Mouse (Mus musculus): ENCODE measurements around the gene Otx2. TPM values are rescaled to one million over a fixed set of nuclear protein-coding genes. Genes with fewer than 3 reads are reported as not detected.
"Not testable (repeated sequence)": the region's sequence is repeated elsewhere in the genome, so short reads cannot be mapped to it uniquely, and the experiment has no call there.

The Otx2 gene
- total RNA-seq, 1 experiment, result 12.3 TPM

DNA sequence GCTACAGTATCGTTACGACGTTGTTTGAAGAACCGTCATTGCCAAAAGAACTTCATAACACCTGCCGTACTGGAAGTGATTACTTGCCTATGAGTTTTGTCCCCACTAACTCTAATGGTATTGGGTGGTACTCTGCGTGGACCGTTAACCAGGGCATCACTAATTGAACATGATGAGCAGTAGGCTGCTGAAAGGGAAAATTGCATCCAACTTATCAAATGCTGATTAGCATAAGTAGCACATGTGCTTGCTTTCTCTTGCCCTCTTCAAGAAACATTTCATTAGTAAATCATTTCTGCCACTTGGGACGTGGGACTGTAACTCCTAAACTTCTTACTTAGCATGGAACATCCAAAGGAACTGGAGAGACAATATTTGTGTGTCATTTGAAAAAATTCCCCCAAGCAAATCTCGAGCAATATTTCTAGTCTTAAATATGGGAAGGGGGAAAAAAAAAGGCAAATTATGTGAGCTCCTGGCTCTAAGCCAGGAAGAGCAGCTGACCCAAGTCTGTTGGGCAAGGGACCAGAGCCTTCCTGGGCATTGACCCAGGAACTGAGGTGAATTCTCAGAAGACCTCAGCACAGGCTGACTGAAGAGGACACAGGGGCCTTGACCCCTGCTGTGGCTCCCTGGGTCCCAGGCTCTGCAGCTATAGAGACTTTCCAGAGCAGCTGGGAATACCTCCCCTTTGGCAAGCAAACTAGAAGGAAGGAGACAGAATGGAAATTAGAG, 48.9 kb downstream of the Otx2 start:
- peaks cover 2 to 5% of the 10 kb centered on the region in 2 experiments; a peak in 2 of 4 replicates for H3K4me1 ChIP-seq (ENCODE audit: control insufficient read depth in 2 of 2, insufficient read depth in 2 of 2, low read length in 2 of 2, poor library complexity in 1 of 2)
- no peak overlapping the region for H3K27ac ChIP-seq (ENCODE audit: insufficient read depth, low read depth, low read length, poor library complexity, severe bottlenecking)
- DNase-seq (ENCODE audit: low read depth, low spot score), result no peak
- TF ChIP-seq HCFC1 (IDR thresholded peaks at IDR 0.05; ENCODE audit: borderline replicate concordance, insufficient read depth, low read length) (no peak), MAFK (IDR thresholded peaks at IDR 0.05; ENCODE audit: insufficient read depth, low read depth, low read length) (no peak), CHD2 (IDR thresholded peaks at IDR 0.05; ENCODE audit: low read depth, low read length) (no peak), ZC3H11A (IDR thresholded peaks at IDR 0.05; ENCODE audit: borderline replicate concordance, low read depth, low read length) (no peak), ZNF384 (IDR thresholded peaks at IDR 0.05; ENCODE audit: low read depth, low read length) (no peak)
- no peaks in the 10 kb centered on the region for H3K9me3 ChIP-seq (ENCODE audit: control insufficient read depth, insufficient read depth, low read depth, low read length)
- in situ Hi-C loops (cut with MboI; ENCODE audit: low sequenced_read_pairs in 2 of 2, unreplicated experiment in 2 of 2), result no loop called here
- H3K36me3 ChIP-seq (ENCODE audit: control insufficient read depth, insufficient read depth, low read length, poor library complexity, severe bottlenecking), result no peaks in the 10 kb centered on the region
- H3K9ac ChIP-seq (ENCODE audit: insufficient read depth, low read depth, low read length, poor library complexity, severe bottlenecking), result no peak overlapping the region
- H3K4me3 ChIP-seq (ENCODE audit: insufficient read depth in 1 of 2, low read depth in 1 of 2, low read length in 2 of 2, poor library complexity in 1 of 2, severe bottlenecking in 1 of 2), result no peak overlapping the region

DNA sequence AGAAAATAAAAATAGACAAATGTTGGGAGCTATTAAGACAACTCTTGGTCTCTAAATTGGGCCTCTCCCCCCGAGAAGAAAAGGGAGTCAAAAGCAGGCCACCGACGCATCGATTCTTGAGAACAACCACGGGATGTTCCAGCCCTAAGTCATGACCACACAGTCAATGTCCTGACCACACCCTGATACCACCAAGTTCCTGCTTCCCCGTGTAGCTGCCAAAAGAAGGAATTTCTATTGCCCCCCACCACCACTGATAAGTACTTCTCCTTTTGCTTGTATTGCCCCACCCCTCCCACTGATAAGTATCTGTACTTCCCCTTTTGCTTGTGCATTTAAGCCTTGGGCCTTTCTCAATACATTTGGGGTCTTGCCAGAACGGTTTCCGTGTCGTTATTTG, 50.9 kb downstream of the Otx2 start:
- DNase-seq (ENCODE audit: low read depth, low spot score); in situ Hi-C loops (cut with MboI; ENCODE audit: low sequenced_read_pairs in 2 of 2, unreplicated experiment in 2 of 2); H3K4me1 ChIP-seq (ENCODE audit: control insufficient read depth in 2 of 2, insufficient read depth in 2 of 2, low read length in 2 of 2, poor library complexity in 1 of 2): not testable (repeated sequence)

DNA sequence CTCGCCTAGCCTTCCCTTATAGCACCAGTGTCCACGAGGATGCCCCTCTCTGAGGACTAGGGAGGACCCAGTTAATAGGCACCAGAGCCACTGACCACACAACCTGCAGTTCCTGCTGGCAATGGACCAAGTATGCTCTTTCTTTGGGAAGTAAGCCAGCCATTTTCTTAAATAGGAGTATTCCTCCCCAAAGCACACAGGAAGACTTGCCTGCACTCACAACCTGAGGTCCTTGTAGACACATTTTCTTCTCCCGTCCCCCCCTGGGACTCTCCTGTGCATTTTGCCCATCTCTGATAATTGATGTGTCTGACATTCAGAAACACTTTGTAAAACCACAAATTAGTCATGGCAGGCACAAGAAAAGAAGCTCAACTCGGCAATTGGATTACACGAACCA, 57.3 kb downstream of the Otx2 start:
- in situ Hi-C loops (cut with MboI; ENCODE audit: low sequenced_read_pairs in 2 of 2, unreplicated experiment in 2 of 2), result no loop called here
- H3K27ac ChIP-seq (ENCODE audit: insufficient read depth, low read depth, low read length, poor library complexity, severe bottlenecking), result no peak overlapping the region
- no peak for DNase-seq (ENCODE audit: low read depth, low spot score)

More for the DNA sequence above, 50.9 kb downstream of the Otx2 start:
- H3K9ac ChIP-seq (ENCODE audit: insufficient read depth, low read depth, low read length, poor library complexity, severe bottlenecking); H3K36me3 ChIP-seq (ENCODE audit: control insufficient read depth, insufficient read depth, low read length, poor library complexity, severe bottlenecking); H3K9me3 ChIP-seq (ENCODE audit: control insufficient read depth, insufficient read depth, low read depth, low read length); H3K4me3 ChIP-seq (ENCODE audit: insufficient read depth in 1 of 2, low read depth in 1 of 2, low read length in 2 of 2, poor library complexity in 1 of 2, severe bottlenecking in 1 of 2); H3K27ac ChIP-seq (ENCODE audit: insufficient read depth, low read depth, low read length, poor library complexity, severe bottlenecking): not testable (repeated sequence)

DNA sequence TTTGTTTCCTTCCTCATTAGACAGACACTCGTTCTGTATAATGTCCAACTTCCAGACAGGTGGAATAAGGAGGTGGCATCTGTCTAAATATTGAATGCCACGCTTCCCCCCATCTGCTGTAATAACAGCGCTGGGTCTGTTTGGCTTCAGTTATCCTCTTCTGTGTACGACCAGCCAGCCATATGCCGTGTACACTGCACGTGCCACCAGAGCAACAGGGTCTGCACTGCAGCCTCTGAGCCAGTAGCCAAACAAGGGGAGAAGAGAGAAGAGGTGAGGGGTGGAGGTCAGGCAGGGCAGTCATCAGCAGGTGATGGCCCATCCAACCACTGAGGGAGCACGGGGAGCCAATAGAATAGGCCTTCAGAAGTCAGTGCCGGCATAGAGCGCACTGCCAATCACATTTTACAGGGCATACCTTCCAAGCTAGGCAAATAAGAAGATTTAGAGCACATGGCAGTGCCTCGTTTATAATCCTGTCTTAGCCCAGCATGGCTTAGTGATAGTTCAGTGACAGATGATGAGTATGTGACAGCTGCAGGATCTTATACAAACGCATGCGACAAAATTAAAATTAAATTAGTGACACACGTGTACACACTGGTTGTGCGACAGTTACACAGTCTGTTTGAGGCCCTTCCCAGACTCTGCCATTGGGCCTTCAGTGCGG, 64.8 kb downstream of the Otx2 start:
- in situ Hi-C loops (cut with MboI; ENCODE audit: low sequenced_read_pairs in 2 of 2, unreplicated experiment in 2 of 2), result no loop called here
- no peaks in the 10 kb centered on the region for H3K36me3 ChIP-seq (ENCODE audit: control insufficient read depth, insufficient read depth, low read length, poor library complexity, severe bottlenecking)
- TF ChIP-seq ZNF384 (IDR thresholded peaks at IDR 0.05; ENCODE audit: low read depth, low read length) (no peak), MAFK (IDR thresholded peaks at IDR 0.05; ENCODE audit: insufficient read depth, low read depth, low read length) (no peak), CHD2 (IDR thresholded peaks at IDR 0.05; ENCODE audit: low read depth, low read length) (no peak), HCFC1 (IDR thresholded peaks at IDR 0.05; ENCODE audit: borderline replicate concordance, insufficient read depth, low read length) (no peak), ZC3H11A (IDR thresholded peaks at IDR 0.05; ENCODE audit: borderline replicate concordance, low read depth, low read length) (no peak)
- no peaks in the 10 kb centered on the region for H3K9me3 ChIP-seq (ENCODE audit: control insufficient read depth, insufficient read depth, low read depth, low read length)
- no peak overlapping the region for H3K27ac ChIP-seq (ENCODE audit: insufficient read depth, low read depth, low read length, poor library complexity, severe bottlenecking)
- H3K4me1 ChIP-seq (ENCODE audit: control insufficient read depth in 2 of 2, insufficient read depth in 2 of 2, low read length in 2 of 2, poor library complexity in 1 of 2), result peaks cover 0 to 7% of the 10 kb centered on the region in 2 experiments; a peak in 1 of 4 replicates
- no peak overlapping the region for H3K4me3 ChIP-seq (ENCODE audit: insufficient read depth in 1 of 2, low read depth in 1 of 2, low read length in 2 of 2, poor library complexity in 1 of 2, severe bottlenecking in 1 of 2)
- DNase-seq (ENCODE audit: low read depth, low spot score), result no peak
- no peak overlapping the region for H3K9ac ChIP-seq (ENCODE audit: insufficient read depth, low read depth, low read length, poor library complexity, severe bottlenecking)

More for the DNA sequence above, 57.3 kb downstream of the Otx2 start:
- TF ChIP-seq MAFK (IDR thresholded peaks at IDR 0.05; ENCODE audit: insufficient read depth, low read depth, low read length), result no peak
- no peak for TF ChIP-seq ZC3H11A (IDR thresholded peaks at IDR 0.05; ENCODE audit: borderline replicate concordance, low read depth, low read length)
- TF ChIP-seq ZNF384 (IDR thresholded peaks at IDR 0.05; ENCODE audit: low read depth, low read length), result no peak
- TF ChIP-seq HCFC1 (IDR thresholded peaks at IDR 0.05; ENCODE audit: borderline replicate concordance, insufficient read depth, low read length), result no peak
- no peak for TF ChIP-seq CHD2 (IDR thresholded peaks at IDR 0.05; ENCODE audit: low read depth, low read length)
- Histone ChIP-seq H3K9ac (ENCODE audit: insufficient read depth, low read depth, low read length, poor library complexity, severe bottlenecking) (no peak overlapping the region), H3K36me3 (ENCODE audit: control insufficient read depth, insufficient read depth, low read length, poor library complexity, severe bottlenecking) (no peaks in the 10 kb centered on the region), H3K4me1 (ENCODE audit: control insufficient read depth in 2 of 2, insufficient read depth in 2 of 2, low read length in 2 of 2, poor library complexity in 1 of 2) (peaks cover 0 to 6% of the 10 kb centered on the region in 2 experiments; a peak in 1 of 4 replicates), H3K4me3 (ENCODE audit: insufficient read depth in 1 of 2, low read depth in 1 of 2, low read length in 2 of 2, poor library complexity in 1 of 2, severe bottlenecking in 1 of 2) (no peak overlapping the region), H3K9me3 (ENCODE audit: control insufficient read depth, insufficient read depth, low read depth, low read length) (no peaks in the 10 kb centered on the region)

Other genes with a start within 250 kb of the Otx2 start
- 2.1 and 5.8 TPM in 2 replicates for gene Tmem260, start 227.7 kb downstream of the Otx2 start, total RNA-seq (2012; rRNA removed)